Mouse (Mus musculus) bone marrow, adult 2 months (tissue): ENCODE measurements around the gene Pepd. TPM values are rescaled to one million over a fixed set of nuclear protein-coding genes. Genes with fewer than 3 reads are reported as not detected.

Experiments used
- H3K27ac ChIP-seq: fragments of 200-500 bp; 2 replicates; pipeline ENCODE4 v1.5.1; 2012; ENCODE audit warnings: low read depth, mild to moderate bottlenecking, control low read depth, inconsistent platforms, low read length; ENCODE audit not compliant: control insufficient read depth, poor library complexity, insufficient read depth
- H3K4me1 ChIP-seq: fragments of 200-500 bp; 2 replicates; pipeline ENCODE4 v1.6.1; 2011; ENCODE audit warnings: low read length; ENCODE audit not compliant: control insufficient read depth, insufficient read depth
- H3K4me3 ChIP-seq: fragments of 200-500 bp; replicated peaks from 2 replicates; pipeline ENCODE3; 2011; ENCODE audit warnings: mild to moderate bottlenecking, low read depth, low read length, control low read depth; ENCODE audit not compliant: control insufficient read depth
- CTCF ChIP-seq: fragments of 200-500 bp; IDR thresholded peaks from 2 replicates; pipeline ENCODE4 v1.5.1; 2011; ENCODE audit warnings: low read length, control low read depth; ENCODE audit not compliant: control insufficient read depth, insufficient read depth
- POLR2A ChIP-seq: fragments of 200-500 bp; IDR thresholded peaks from 2 replicates; pipeline ENCODE4 v1.6.1; 2011; ENCODE audit warnings: low read depth, mild to moderate bottlenecking, control low read depth, low read length, borderline replicate concordance; ENCODE audit not compliant: control insufficient read depth
- WGBS: fragments of 180-500 bp; shearing (Covaris S2); methylation state at CpG from one replicate; pipeline ENCODE4 v1.1.7; 2018; 5-methylcytosine and 5-hydroxymethylcytosine counted together
- polyA plus RNA-seq: library from polyadenylated mRNA; stranded (reverse); fragments of >200 nt; gene quantifications from 2 replicates; pipeline ENCODE4 v1.2.4, GENCODE M21; 2011; ENCODE audit warnings: low replicate concordance; ENCODE audit not compliant: missing spikeins, insufficient read depth, insufficient read length

Pepd gene
- polyA plus RNA-seq, 1 experiment = 16.1 TPM

DNA sequence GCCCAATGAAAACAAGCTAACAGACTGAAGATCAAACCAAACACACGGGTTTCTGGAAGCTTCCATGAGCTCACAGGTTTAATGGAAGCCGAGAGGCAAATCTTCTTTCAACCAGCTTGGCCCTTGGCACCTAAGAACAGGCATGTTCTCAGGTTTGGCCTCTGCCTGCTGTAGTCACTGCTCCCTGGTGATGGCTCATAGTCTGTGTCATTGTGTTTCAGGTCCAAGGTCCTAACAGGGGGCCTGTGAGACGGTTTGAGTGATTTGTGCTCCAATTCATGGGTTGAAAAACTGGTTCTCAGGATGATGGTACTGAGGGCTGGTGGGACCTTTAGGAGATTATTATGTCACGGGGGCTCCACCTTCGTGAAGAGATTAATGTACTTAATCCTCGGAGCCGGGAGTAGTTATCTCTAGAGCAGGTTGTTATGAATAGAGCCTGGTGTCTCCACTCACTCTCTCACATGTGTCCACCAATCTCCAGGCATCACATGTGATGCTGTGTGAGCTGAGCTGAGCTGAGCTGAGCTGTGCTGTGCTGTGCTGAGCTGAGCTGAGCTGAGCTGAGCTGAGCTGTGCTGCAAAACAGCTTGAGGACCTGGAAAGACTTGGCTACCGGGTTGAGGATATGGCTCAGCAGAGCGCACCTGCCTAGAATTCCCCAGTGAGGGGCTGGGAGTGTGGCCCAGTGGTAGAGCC is 169.4 kb downstream of the Pepd start:
- 69% methylated on average over 9 of the region's 9 CpGs for WGBS
- Histone ChIP-seq H3K4me1 (no peaks in the 10 kb centered on the region; the same call in 1 of the 2 replicates), H3K27ac (no peak overlapping the region; the same call in 1 of the 2 replicates), H3K4me3 (no peak overlapping the region)
- no peak for TF ChIP-seq CTCF
- no peak for TF ChIP-seq POLR2A

GRCm38 (mm10) chr7:35084565-35085360 is 172.6 kb downstream of the Pepd start:
- WGBS = 36% methylated on average over 12 of the region's 12 CpGs

GRCm38 (mm10) chr7:35086271-35086861 is 174.2 kb downstream of the Pepd start:
- Histone ChIP-seq H3K27ac (no peak overlapping the region), H3K4me1 (no peaks in the 10 kb centered on the region; the same call in 1 of the 2 replicates), H3K4me3 (no peak overlapping the region)
- TF ChIP-seq POLR2A (no peak), CTCF (no peak)
- WGBS = 5% methylated on average over 21 of the region's 21 CpGs

More at GRCm38 (mm10) chr7:35084565-35085360, 172.6 kb downstream of the Pepd start:
- Histone ChIP-seq H3K27ac (no peak overlapping the region), H3K4me3 (no peak overlapping the region), H3K4me1 (no peaks in the 10 kb centered on the region; the same call in 1 of the 2 replicates)
- TF ChIP-seq CTCF = no peak
- no peak for TF ChIP-seq POLR2A

DNA sequence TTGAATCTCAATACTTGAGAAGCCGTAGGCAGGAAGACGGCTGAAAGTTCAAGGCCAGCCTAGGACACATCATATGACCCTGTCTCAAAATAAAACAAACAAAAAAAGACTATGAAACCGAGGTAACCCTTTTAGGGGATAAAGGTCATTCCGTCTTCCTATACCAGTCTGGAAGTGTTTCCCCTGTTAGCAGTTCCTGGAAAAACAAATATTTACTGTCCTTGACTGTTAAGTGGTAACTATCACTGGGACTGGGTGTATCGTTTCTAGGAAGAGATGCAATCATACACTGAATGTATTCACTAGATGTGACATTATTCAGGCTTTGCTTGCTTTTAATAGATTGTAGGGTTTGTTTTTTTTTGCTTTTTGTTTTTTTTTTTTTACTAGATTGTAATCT is 178.4 kb downstream of the Pepd start:
- WGBS = 72% methylated on average over 5 of the region's 5 CpGs
- H3K4me1 ChIP-seq = no peaks in the 10 kb centered on the region
- H3K4me3 ChIP-seq = no peak overlapping the region
- no peak for TF ChIP-seq POLR2A
- no peak for TF ChIP-seq CTCF
- no peak overlapping the region for H3K27ac ChIP-seq

Other genes with a start within 250 kb of the Pepd start
- gene Chst8, start 99.7 kb upstream of the Pepd start, polyA plus RNA-seq = not detected in 2 replicates
- 15.2 and 18.2 TPM in 2 replicates for gene Cebpg, start 144.2 kb downstream of the Pepd start, polyA plus RNA-seq
- 8.9 and 14.2 TPM in 2 replicates for gene Cebpa, start 206.9 kb downstream of the Pepd start, polyA plus RNA-seq